Mouse (Mus musculus) spleen, adult 2 months (tissue): Measurements from ENCODE around the gene Rasl2-9. TPM values are rescaled to one million over a fixed set of nuclear protein-coding genes. Genes with fewer than 3 reads are reported as not detected.

Experiments used
- DNase-seq, 2 experiments: peaks; one replicate each; pipeline versions ENCODE4 v3.0.0 to v3.0.0-alpha.2; 2012 to 2021; ENCODE audit warnings: low spot score in 2 of 2, low read depth in 1 of 2
- H3K27ac ChIP-seq: fragments of 200-500 bp; 2 replicates; pipeline ENCODE4 v1.5.1; 2012; ENCODE audit warnings: low read length, inconsistent platforms; ENCODE audit not compliant: insufficient read depth
- H3K27me3 ChIP-seq: fragments of 200-500 bp; 2 replicates; pipeline ENCODE4 v1.6.1; 2012; ENCODE audit warnings: mild to moderate bottlenecking, moderate library complexity, low read length, inconsistent platforms; ENCODE audit not compliant: control insufficient read depth, insufficient read depth
- H3K36me3 ChIP-seq: fragments of 200-500 bp; 2 replicates; pipeline ENCODE4 v1.6.1; 2012; ENCODE audit warnings: mild to moderate bottlenecking, low read length, inconsistent platforms; ENCODE audit not compliant: control insufficient read depth, insufficient read depth
- H3K4me1 ChIP-seq: fragments of 200-500 bp; 2 replicates; pipeline ENCODE4 v1.6.1; 2011; ENCODE audit warnings: inconsistent platforms; ENCODE audit not compliant: control insufficient read depth, insufficient read depth, insufficient read length
- H3K4me3 ChIP-seq: fragments of 200-500 bp; 2 replicates; pipeline ENCODE4 v1.5.1; 2011; ENCODE audit warnings: mild to moderate bottlenecking, inconsistent platforms; ENCODE audit not compliant: insufficient read depth, insufficient read length; ENCODE audit errors: extremely low read depth
- CTCF ChIP-seq: fragments of 200-500 bp; IDR thresholded peaks from 2 replicates; pipeline ENCODE4 v1.5.1; 2011; ENCODE audit warnings: mild to moderate bottlenecking, inconsistent platforms; ENCODE audit not compliant: insufficient read depth, insufficient read length, insufficient replicate concordance; ENCODE audit errors: extremely low read depth
- POLR2A ChIP-seq: fragments of 200-500 bp; IDR thresholded peaks from 2 replicates; pipeline ENCODE4 v1.6.1; 2011; ENCODE audit warnings: low read depth, low read length, inconsistent platforms
- WGBS: fragments of 180-500 bp; shearing (Covaris S2); methylation state at CpG from one replicate; pipeline ENCODE4 v1.1.7; 2018; 5-methylcytosine and 5-hydroxymethylcytosine counted together
- polyA plus RNA-seq: library from polyadenylated mRNA; depleted of rRNA; stranded (reverse); fragments of >200 nt; gene quantifications from 2 replicates; pipeline ENCODE4 v1.2.3, GENCODE M21; 2012

The Rasl2-9 gene
- polyA plus RNA-seq, 1 experiment: 0.21 TPM

DNA sequence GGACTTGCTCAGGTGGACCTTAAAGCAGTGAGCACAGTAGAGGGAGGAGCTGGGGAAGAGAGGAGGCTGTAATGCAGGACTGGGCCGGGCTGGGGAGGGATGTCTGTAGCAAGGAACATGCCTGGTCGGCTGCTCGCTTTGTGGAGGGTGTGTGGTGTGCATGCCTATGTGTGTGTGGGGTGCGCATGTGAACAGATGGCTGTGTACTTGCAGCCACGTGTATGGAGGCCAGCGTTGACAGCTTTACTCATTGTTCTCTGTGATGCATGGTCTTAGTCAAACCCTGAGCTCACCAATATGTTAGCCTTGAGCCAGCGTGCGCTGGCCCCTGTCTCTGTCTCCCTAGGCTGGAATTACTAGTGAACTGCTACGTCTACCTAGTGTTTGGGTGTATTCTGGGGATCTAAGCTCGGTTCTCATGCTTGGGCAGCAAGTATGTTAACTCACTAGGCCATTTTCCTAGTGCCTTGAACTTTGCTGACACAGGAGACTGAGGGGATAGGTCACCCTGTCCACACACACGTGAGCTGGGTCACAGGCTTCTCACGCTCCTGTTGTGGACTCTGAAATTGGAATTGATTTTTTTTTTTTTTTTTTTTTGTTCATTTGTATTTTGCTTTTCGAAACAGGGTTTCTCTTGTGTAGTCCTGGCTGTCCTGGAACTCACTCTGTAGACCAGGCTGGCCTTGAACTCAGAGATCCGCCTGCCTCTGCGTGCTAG, 34.6 kb downstream of the Rasl2-9 start:
- Histone ChIP-seq H3K27ac (no peak overlapping the region), H3K4me1 (no peaks in the 10 kb centered on the region; the same call in 1 of the 2 replicates), H3K27me3 (no peaks in the 10 kb centered on the region), H3K4me3 (no peak overlapping the region), H3K36me3 (peaks cover 55% of the 10 kb centered on the region)
- WGBS: 94% methylated on average over 15 of the region's 15 CpGs
- no peak for TF ChIP-seq POLR2A
- no peak for TF ChIP-seq CTCF
- DNase-seq: no peak

DNA sequence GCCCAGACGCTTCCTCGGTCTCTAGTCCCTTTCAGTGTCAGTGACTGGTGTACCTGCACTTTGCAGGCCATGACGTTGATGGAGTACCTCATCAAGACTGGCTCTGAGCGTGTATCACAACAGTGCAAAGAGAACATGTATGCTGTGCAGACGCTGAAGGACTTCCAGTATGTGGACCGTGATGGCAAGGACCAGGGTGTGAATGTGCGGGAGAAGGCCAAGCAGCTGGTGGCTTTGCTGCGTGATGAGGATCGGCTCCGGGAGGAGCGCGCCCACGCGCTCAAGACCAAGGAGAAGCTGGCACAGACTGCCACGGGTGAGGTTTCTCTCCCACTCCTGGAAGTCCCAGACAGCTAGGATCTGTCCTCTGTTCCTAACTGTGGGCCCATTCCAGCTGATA, 35.9 kb downstream of the Rasl2-9 start:
- TF ChIP-seq POLR2A (no peak), CTCF (no peak)
- H3K36me3 ChIP-seq: peaks cover 44% of the 10 kb centered on the region
- H3K27me3 ChIP-seq: no peaks in the 10 kb centered on the region
- DNase-seq: no peak
- H3K27ac ChIP-seq: no peak overlapping the region
- H3K4me3 ChIP-seq: no peak overlapping the region
- peaks cover 2% of the 10 kb centered on the region; the same call in 1 of the 2 replicates for H3K4me1 ChIP-seq
- WGBS: 96% methylated on average over 15 of the region's 15 CpGs

DNA sequence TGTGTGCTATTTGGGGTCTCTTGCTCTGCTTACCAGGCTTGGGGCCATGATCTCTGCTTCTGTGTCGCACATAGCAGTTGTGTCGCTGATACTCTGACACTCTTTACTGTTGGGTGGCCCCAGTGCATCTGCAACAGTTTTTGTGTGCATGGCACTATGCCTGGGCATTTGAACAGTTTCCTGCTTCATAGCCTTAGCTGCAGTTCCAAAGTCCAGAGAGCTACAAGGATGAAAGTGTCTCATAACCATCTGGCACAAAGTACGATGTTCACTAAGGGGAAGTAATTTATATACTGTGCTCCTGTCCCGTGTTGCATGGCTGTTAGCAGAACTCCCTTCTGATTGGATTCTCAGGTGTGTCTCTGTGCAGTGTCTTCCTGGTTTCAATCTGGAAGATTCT, 37.9 kb downstream of the Rasl2-9 start:
- WGBS: 69% methylated on average over 4 of the region's 4 CpGs
- no peak overlapping the region for H3K4me3 ChIP-seq
- peaks cover 9% of the 10 kb centered on the region; the same call in 1 of the 2 replicates for H3K4me1 ChIP-seq
- DNase-seq: no peak
- no peak overlapping the region for H3K27ac ChIP-seq
- TF ChIP-seq POLR2A (no peak), CTCF (no peak)
- no peaks in the 10 kb centered on the region for H3K27me3 ChIP-seq
- H3K36me3 ChIP-seq: peaks cover 33% of the 10 kb centered on the region

DNA sequence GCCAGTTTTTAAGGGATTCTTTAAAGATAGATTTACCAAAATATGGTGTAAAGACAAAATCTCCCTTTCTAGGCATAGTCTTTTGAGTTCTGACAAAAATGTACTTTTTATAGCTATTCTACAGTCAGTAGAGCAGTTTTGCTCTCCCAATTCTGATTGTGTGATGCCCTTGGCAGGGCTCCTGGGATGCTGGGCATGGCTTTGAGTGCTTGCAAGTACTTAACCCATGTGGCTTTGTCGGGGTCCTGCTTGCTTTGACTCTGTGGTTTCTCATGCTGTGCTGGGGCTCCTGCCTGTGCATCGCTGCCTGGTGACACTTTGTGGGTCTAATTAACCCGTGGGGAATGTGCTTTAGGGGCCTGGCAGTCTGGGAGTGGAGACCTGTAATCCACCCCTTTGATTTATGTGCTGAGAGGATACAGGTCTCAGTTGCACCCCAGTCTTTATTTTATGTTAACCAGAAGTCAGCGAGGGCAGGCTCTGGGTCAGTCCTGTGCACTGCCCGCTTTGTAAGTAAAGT, 38.8 kb downstream of the Rasl2-9 start:
- Histone ChIP-seq H3K27ac (no peak overlapping the region), H3K27me3 (no peaks in the 10 kb centered on the region), H3K4me1 (peaks cover 16% of the 10 kb centered on the region; the same call in 1 of the 2 replicates), H3K36me3 (peaks cover 23% of the 10 kb centered on the region), H3K4me3 (no peak overlapping the region)
- 76% methylated on average over 5 of the region's 5 CpGs for WGBS
- TF ChIP-seq POLR2A (no peak), CTCF (no peak)
- DNase-seq: no peak

DNA sequence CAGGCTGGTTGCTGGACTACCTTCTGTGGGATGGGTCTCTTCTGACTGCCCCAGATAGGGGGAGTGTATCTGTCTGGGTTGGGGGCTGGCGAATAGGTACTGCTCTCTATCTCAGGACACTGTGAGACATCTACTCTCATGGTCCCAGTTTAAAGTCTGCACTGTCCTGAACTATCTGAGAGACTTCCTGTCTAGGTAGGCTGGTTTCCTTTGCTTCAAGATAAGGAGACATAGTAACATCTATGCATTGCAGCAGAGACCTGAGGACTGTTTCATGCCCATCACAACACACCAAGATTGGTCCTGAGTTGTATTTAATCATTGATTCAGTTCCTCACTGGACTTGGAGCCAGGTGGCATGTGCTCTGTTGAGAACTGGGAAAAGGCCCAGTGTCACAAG, 40.2 kb downstream of the Rasl2-9 start:
- no peak for TF ChIP-seq CTCF
- no peak for TF ChIP-seq POLR2A
- Histone ChIP-seq H3K36me3 (peaks cover 13% of the 10 kb centered on the region), H3K4me1 (peaks cover 23% of the 10 kb centered on the region; the same call in 1 of the 2 replicates), H3K27ac (no peak overlapping the region), H3K4me3 (no peak overlapping the region), H3K27me3 (no peaks in the 10 kb centered on the region)
- no peak for DNase-seq
- WGBS: 95% methylated on average over 1 of the region's 1 CpGs

DNA sequence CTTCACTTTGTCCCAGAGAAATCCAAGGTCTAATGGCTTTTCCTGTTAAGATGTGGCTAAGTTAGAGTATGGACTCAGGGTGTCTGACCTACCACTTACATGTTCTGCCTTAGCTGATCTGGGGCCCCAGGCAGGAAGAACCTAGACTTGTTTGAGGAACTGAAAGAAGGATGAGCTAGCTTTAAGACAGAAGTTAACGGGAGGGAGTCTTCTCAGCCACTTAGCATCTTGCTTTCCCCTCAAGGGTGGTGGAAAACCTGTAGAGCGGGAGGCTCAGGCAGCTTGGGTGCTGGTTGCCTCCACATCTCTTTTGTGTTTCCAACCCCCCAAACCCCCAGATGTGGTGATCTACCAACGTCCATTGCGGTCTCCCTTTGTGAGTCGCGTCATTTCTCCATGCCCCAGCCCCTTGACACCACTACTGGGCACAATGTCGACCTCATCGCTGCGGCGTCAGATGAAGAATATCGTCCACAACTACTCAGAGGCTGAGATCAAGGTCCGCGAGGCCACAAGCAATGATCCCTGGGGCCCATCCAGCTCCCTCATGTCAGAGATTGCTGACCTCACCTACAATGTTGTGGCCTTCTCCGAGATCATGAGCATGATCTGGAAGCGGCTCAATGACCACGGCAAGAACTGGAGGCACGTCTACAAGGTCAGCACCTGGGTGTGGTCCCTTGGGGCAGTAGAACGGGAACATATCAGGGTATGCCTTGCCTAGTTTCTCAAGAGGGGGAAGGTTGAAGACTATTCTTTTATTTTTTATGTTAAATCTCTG, 42.2 kb downstream of the Rasl2-9 start:
- H3K36me3 ChIP-seq: peaks cover 8% of the 10 kb centered on the region; the same call in 1 of the 2 replicates
- H3K4me3 ChIP-seq: peak overlapping the region; percentile 22
- 58% methylated on average over 18 of the region's 18 CpGs for WGBS
- peaks cover 23% of the 10 kb centered on the region; the same call in 1 of the 2 replicates for H3K4me1 ChIP-seq
- TF ChIP-seq POLR2A (no peak), CTCF (no peak)
- peak overlapping the region; percentile 73 for H3K27ac ChIP-seq
- H3K27me3 ChIP-seq: no peaks in the 10 kb centered on the region
- DNase-seq: peak; percentile 55 to 67
